Mouse (Mus musculus) limb, embryonic 14.5 days (tissue): Measurements from ENCODE around the gene Wrap73. TPM values are rescaled to one million over a fixed set of nuclear protein-coding genes. Genes with fewer than 3 reads are reported as not detected.

ENCODE experiments used
- ATAC-seq: fragments of 200-750 bp; cut with Nextera tagmentation; 2 replicates; pipeline ENCODE4 v1.8.0; 2017; ENCODE audit warnings: low read depth, moderate number of reproducible peaks, moderate TSS enrichment; ENCODE audit not compliant: low FRiP score
- DNase-seq: peaks from one replicate; pipeline ENCODE4 v3.0.0-alpha.2; 2015; ENCODE audit warnings: low spot score
- H3K27ac ChIP-seq: fragments of 300-500 bp; sonication (generic); replicated peaks from 2 replicates; pipeline ENCODE4 v1.5.1; 2014; ENCODE audit warnings: low read depth, mild to moderate bottlenecking, low read length, moderate library complexity, mixed read lengths
- H3K27me3 ChIP-seq: fragments of 300-500 bp; sonication (generic); 2 replicates; pipeline ENCODE4 v1.6.1; 2014; ENCODE audit warnings: low read length, mixed read lengths; ENCODE audit not compliant: control insufficient read depth, insufficient read depth
- H3K36me3 ChIP-seq: fragments of 300-500 bp; sonication (generic); 2 replicates; pipeline ENCODE4 v1.6.1; 2014; ENCODE audit warnings: mild to moderate bottlenecking, low read length, moderate library complexity, mixed read lengths; ENCODE audit not compliant: control insufficient read depth, insufficient read depth
- H3K4me1 ChIP-seq: fragments of 300-500 bp; sonication (generic); 2 replicates; pipeline ENCODE4 v1.6.1; 2014; ENCODE audit warnings: antibody characterized with exemption, low read length, mixed read lengths; ENCODE audit not compliant: control insufficient read depth, insufficient read depth
- H3K4me2 ChIP-seq: fragments of 300-500 bp; sonication (generic); replicated peaks from 2 replicates; pipeline ENCODE4 v1.6.1; 2014; ENCODE audit warnings: low read depth, mild to moderate bottlenecking, low read length, moderate library complexity; ENCODE audit not compliant: severe bottlenecking
- H3K4me3 ChIP-seq: fragments of 300-500 bp; sonication (generic); replicated peaks from 2 replicates; pipeline ENCODE4 v1.5.1; 2014; ENCODE audit warnings: low read length
- H3K9ac ChIP-seq: fragments of 300-500 bp; sonication (generic); 2 replicates; pipeline ENCODE4 v1.6.1; 2014; ENCODE audit warnings: mild to moderate bottlenecking, low read depth, low read length, moderate library complexity; ENCODE audit not compliant: severe bottlenecking
- H3K9me3 ChIP-seq: fragments of 300-500 bp; sonication (generic); 2 replicates; pipeline ENCODE4 v1.6.1; 2016; ENCODE audit warnings: low read length; ENCODE audit not compliant: control insufficient read depth
- POLR2A ChIP-seq: fragments of 200-500 bp; IDR thresholded peaks from 2 replicates; pipeline ENCODE4 v1.8.0; 2012; ENCODE audit warnings: inconsistent platforms, mild to moderate bottlenecking, moderate library complexity, borderline replicate concordance; ENCODE audit not compliant: insufficient read depth, insufficient read length; ENCODE audit errors: extremely low read depth
- WGBS: fragments of 180-500 bp; shearing (Covaris S2); extraction: QIAGEN DNeasy Blood & Tissue Kit; methylation state at CpG from one replicate; pipeline ENCODE4 v1.1.7; 2014; 5-methylcytosine and 5-hydroxymethylcytosine counted together
- polyA plus RNA-seq, 2 experiments: library from polyadenylated mRNA; depleted of rRNA in 1 of 2; stranded (reverse) in 1 of 2; unstranded in 1 of 2; fragments of >200 nt; fragmentation: Nextera tagmentation in 1 of 2; extraction: Ambion mirVana in 1 of 2; gene quantifications; 2 replicates each; pipeline versions ENCODE4 v1.2.1 to v1.2.3; 2012 to 2014

Gene Wrap73
- polyA plus RNA-seq, 2 experiments: 37.9 to 38.2 TPM

DNA sequence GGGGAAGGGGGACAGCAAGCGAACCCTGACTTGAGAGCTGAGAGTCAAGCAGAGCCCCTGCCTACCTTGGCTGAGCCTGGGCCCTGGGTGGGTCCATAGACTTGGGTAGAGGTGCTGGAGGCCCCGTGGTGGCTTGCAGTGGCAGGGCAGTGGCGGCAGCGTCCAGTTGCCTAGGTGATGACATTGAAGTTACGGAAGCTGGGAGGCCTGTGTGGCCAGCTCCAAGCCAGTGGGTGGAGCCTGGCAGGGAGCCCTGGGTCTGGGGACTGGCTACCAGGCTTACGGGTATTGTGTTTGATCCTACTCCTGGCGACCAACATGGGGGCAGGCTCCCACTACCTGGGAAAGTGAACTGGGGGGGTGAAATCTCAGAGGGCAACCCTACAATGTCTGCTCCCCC is 25.8 kb upstream of the Wrap73 start:
- TF ChIP-seq POLR2A: no peak
- Histone ChIP-seq H3K9ac (no peak overlapping the region), H3K36me3 (no peaks in the 10 kb centered on the region), H3K27ac (no peak overlapping the region), H3K4me3 (no peak overlapping the region), H3K4me2 (no peak overlapping the region), H3K27me3 (no peaks in the 10 kb centered on the region), H3K4me1 (no peaks in the 10 kb centered on the region), H3K9me3 (no peaks in the 10 kb centered on the region)
- ATAC-seq: no peak
- no peak for DNase-seq
- WGBS: 58% methylated on average over 7 of the region's 7 CpGs

DNA sequence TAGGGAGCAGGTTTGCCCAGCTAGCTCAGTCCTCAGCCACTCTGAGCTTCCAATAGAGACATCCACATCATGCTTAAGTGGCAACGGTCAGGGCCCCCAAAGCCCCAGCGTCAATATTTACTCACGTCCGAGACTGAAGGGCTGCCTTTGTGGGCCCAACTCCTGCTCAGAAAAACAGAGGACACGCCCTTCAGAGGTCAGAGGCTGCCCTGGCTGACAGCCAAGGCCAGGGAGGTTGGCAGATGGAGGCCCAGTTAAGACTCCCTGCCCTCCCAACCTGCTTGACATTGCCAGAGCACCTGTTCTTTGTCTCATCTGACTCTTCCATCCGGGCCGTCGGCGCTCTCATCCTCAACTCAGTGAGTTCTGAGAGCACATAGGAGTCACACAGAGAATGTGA is 23.4 kb upstream of the Wrap73 start:
- no peak overlapping the region for H3K27ac ChIP-seq
- ATAC-seq: no peak
- no peaks in the 10 kb centered on the region for H3K4me1 ChIP-seq
- no peaks in the 10 kb centered on the region for H3K36me3 ChIP-seq
- TF ChIP-seq POLR2A: no peak
- WGBS: 73% methylated on average over 9 of the region's 9 CpGs
- no peak overlapping the region for H3K4me3 ChIP-seq
- H3K9ac ChIP-seq: no peak overlapping the region
- no peaks in the 10 kb centered on the region for H3K27me3 ChIP-seq
- no peaks in the 10 kb centered on the region for H3K9me3 ChIP-seq
- no peak overlapping the region for H3K4me2 ChIP-seq
- DNase-seq: no peak

DNA sequence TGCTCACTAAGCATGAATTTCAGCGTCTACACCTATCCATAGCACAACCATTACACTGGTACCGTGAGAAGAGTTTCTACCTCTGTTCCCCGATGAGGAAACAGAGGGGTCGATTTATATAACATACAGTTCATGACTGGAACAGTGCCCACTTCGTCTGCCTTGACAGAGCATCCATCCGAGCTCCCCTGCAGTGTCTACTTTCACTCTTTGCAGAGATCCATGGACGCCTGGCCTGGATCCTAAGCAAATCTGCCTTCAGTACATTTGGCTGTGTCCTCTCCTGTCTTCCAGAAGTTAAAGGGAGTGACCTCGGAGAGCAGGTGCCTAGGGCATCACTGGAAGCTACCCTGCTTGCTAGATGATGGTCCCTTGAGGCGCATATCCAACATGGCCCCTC is 23.0 kb upstream of the Wrap73 start:
- Histone ChIP-seq H3K4me3 (no peak overlapping the region), H3K27me3 (no peaks in the 10 kb centered on the region), H3K9ac (no peak overlapping the region), H3K36me3 (no peaks in the 10 kb centered on the region), H3K4me2 (no peak overlapping the region), H3K9me3 (no peaks in the 10 kb centered on the region), H3K4me1 (no peaks in the 10 kb centered on the region), H3K27ac (no peak overlapping the region)
- ATAC-seq (no peak), DNase-seq (no peak)
- WGBS: 77% methylated on average over 9 of the region's 9 CpGs
- no peak for TF ChIP-seq POLR2A

DNA sequence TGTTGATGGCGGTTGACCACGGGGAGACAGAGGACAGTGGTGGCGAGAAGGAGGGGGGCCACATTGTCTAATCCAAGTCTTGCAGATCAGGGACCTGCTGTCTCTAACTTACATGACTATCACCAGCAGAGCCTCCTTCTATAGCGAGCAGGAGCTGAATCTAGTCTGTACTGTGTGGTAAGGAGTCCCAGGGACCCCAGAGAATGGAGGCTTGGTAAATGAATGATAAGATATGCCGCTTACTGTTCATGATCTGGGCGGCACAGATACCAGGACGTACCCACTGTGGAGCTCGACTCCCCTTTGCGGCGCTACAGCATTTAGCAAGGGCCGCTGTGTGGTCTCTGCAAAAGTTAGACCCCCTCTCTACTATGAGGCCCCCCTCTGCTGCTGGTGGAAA is 20.4 kb upstream of the Wrap73 start:
- Histone ChIP-seq H3K4me2 (no peak overlapping the region), H3K4me3 (no peak overlapping the region), H3K36me3 (no peaks in the 10 kb centered on the region), H3K9ac (no peak overlapping the region), H3K27me3 (no peaks in the 10 kb centered on the region), H3K4me1 (no peaks in the 10 kb centered on the region), H3K27ac (no peak overlapping the region), H3K9me3 (no peaks in the 10 kb centered on the region)
- no peak for ATAC-seq
- 70% methylated on average over 11 of the region's 11 CpGs for WGBS
- no peak for DNase-seq
- no peak for TF ChIP-seq POLR2A

DNA sequence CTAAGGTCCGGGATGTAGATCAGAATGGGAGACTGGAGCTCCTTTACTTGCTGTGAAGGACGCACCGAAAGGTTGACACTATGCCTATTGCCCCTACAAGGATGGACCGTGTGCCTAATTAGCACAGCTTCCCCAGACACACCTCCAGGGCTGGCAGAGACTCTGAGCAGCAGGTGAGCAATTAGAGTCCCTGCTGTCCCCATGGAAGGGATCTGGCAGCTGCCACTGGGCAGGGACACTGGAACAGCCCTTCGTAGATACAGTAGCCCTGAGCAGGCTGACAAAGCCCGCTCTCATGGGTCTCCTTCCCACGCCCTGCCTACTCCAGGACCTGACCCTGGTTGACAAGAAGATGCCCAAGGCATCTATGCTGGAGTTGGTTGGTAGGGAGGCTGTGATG is 19.8 kb upstream of the Wrap73 start:
- Histone ChIP-seq H3K4me3 (no peak overlapping the region), H3K27ac (no peak overlapping the region), H3K4me2 (no peak overlapping the region), H3K27me3 (no peaks in the 10 kb centered on the region), H3K36me3 (no peaks in the 10 kb centered on the region), H3K4me1 (no peaks in the 10 kb centered on the region), H3K9ac (no peak overlapping the region), H3K9me3 (no peaks in the 10 kb centered on the region)
- no peak for ATAC-seq
- no peak for TF ChIP-seq POLR2A
- DNase-seq: no peak
- 73% methylated on average over 7 of the region's 7 CpGs for WGBS

DNA sequence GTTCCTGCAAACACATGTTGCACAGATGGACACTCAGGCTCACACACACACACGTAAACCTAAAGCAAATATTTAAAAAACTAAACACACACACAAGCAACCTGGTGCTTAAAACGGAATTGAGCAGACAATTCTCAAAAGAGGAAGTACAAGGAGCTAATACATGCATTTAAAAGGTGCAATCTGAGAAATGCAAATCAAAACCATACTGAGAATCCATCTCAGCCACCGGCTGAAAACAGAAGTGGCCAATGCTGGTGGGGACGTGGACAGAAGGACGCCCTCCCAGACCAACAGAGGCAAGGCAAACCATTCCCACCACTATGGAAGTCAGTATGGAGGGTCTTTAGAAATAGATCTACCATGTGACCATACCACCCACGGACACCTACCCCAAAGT is 18.6 kb upstream of the Wrap73 start:
- Histone ChIP-seq H3K9me3 (no peaks in the 10 kb centered on the region), H3K36me3 (no peaks in the 10 kb centered on the region), H3K4me1 (no peaks in the 10 kb centered on the region), H3K27me3 (peaks cover 4% of the 10 kb centered on the region; the same call in 1 of the 2 replicates), H3K4me2 (no peak overlapping the region), H3K4me3 (no peak overlapping the region), H3K9ac (no peak overlapping the region), H3K27ac (no peak overlapping the region)
- no peak for DNase-seq
- no peak for ATAC-seq
- TF ChIP-seq POLR2A: no peak
- WGBS: 70% methylated on average over 6 of the region's 6 CpGs
